Mouse (Mus musculus) T-cell, adult 66 days (primary cell): Measurements from ENCODE around the gene Tcf12. TPM values are rescaled to one million over a fixed set of nuclear protein-coding genes. Genes with fewer than 3 reads are reported as not detected.

ENCODE experiments used
- total RNA-seq, 2 experiments: library from RNA; stranded (reverse); gene quantifications; 3 replicates in 1 of 2; 4 replicates in 1 of 2; pipeline ENCODE4 v1.2.4; 2023

Tcf12 gene
- total RNA-seq, result 100 to 1,000 TPM; 162 to 178 TPM

GRCm38 (mm10) chr9:72111622-72112550, at the start of gene Tcf12:
Tcf12 (minus strand) TSS chr9:72111871.

Other genes with a start within 250 kb of the Tcf12 start
- 100 to 1,000 TPM; 119 to 121 TPM for gene Zfp280d, start 163.0 kb upstream of the Tcf12 start, total RNA-seq